Mouse (Mus musculus) liver, postnatal 0 days (tissue): ENCODE measurements around the gene Cebpg. TPM values are rescaled to one million over a fixed set of nuclear protein-coding genes. Genes with fewer than 3 reads are reported as not detected.
A peak's percentile ranks its signal among the peaks of the same experiment; 100 is the strongest.

Source experiments
- ATAC-seq: fragments of 200-750 bp; cut with Nextera tagmentation; 2 replicates; pipeline ENCODE4 v1.8.0; 2017; ENCODE audit warnings: mild to moderate bottlenecking, moderate library complexity
- DNase-seq: peaks from one replicate; pipeline ENCODE4 v3.0.0-alpha.2; 2016
- H3K27ac ChIP-seq: fragments of 300-500 bp; sonication (generic); 2 replicates; pipeline ENCODE4 v1.5.1; 2014; ENCODE audit warnings: antibody characterized with exemption, moderate library complexity, mild to moderate bottlenecking, low read depth
- H3K27me3 ChIP-seq: fragments of 300-500 bp; sonication (generic); 2 replicates; pipeline ENCODE4 v1.6.1; 2014; ENCODE audit warnings: low read length, control low read depth, mixed read lengths; ENCODE audit not compliant: insufficient read depth
- H3K36me3 ChIP-seq: fragments of 300-500 bp; sonication (generic); replicated peaks from 2 replicates; pipeline ENCODE4 v1.6.1; 2014; ENCODE audit warnings: mild to moderate bottlenecking, control low read depth, low read length, moderate library complexity, mixed read lengths; ENCODE audit not compliant: insufficient read depth
- H3K4me1 ChIP-seq: fragments of 300-500 bp; sonication (generic); 2 replicates; pipeline ENCODE4 v1.6.1; 2014; ENCODE audit warnings: antibody characterized with exemption, mild to moderate bottlenecking, control low read depth; ENCODE audit not compliant: insufficient read depth
- H3K4me2 ChIP-seq: fragments of 300-500 bp; sonication (generic); 2 replicates; pipeline ENCODE4 v1.6.1; 2014; ENCODE audit warnings: low read depth, mild to moderate bottlenecking, low read length, moderate library complexity, mixed read lengths
- H3K4me3 ChIP-seq: fragments of 300-500 bp; sonication (generic); 2 replicates; pipeline ENCODE4 v1.5.1; 2014; ENCODE audit warnings: low read depth, low read length
- H3K9ac ChIP-seq: fragments of 300-500 bp; sonication (generic); replicated peaks from 2 replicates; pipeline ENCODE4 v1.6.1; 2014; ENCODE audit warnings: mild to moderate bottlenecking, moderate library complexity
- H3K9me3 ChIP-seq: fragments of 300-500 bp; sonication (generic); 2 replicates; pipeline ENCODE4 v1.6.1; 2016; ENCODE audit warnings: mild to moderate bottlenecking, control low read depth, low read length, mixed read lengths
- CTCF ChIP-seq: sonication (generic); IDR thresholded peaks from 2 replicates; pipeline ENCODE4 v1.5.1; 2016; ENCODE audit warnings: antibody characterized with exemption, low read depth
- EP300 ChIP-seq: IDR thresholded peaks from 2 replicates; pipeline ENCODE4 v1.6.1; 2016; ENCODE audit warnings: antibody characterized with exemption, low read depth, mild to moderate bottlenecking
- WGBS: fragments of 180-500 bp; shearing (Covaris S2); extraction: QIAGEN DNeasy Blood & Tissue Kit; methylation state at CpG from one replicate; pipeline ENCODE4 v1.1.7; 2014; ENCODE audit not compliant: insufficient replicate concordance; 5-methylcytosine and 5-hydroxymethylcytosine counted together
- polyA plus RNA-seq: library from polyadenylated mRNA; unstranded; fragments of >200 nt; fragmentation: Nextera tagmentation; extraction: Ambion mirVana; gene quantifications from 2 replicates; pipeline ENCODE4 v1.2.1, GENCODE M21; 2015

Gene Cebpg
- polyA plus RNA-seq, 1 experiment from 2014 or later = 35.2 TPM

GRCm38 (mm10) chr7:35043266-35043817 lies 13.0 kb downstream of the Cebpg start:
- Histone ChIP-seq H3K4me2 (no peak overlapping the region), H3K27me3 (no peaks in the 10 kb centered on the region), H3K9ac (no peak overlapping the region), H3K9me3 (no peaks in the 10 kb centered on the region), H3K4me1 (peaks cover 20% of the 10 kb centered on the region), H3K36me3 (peaks cover 52% of the 10 kb centered on the region), H3K4me3 (no peak overlapping the region), H3K27ac (no peak overlapping the region)
- TF ChIP-seq CTCF (no peak), EP300 (no peak)
- ATAC-seq (no peak), DNase-seq (no peak)
- WGBS = 88% methylated on average over 10 of the region's 10 CpGs

GRCm38 (mm10) chr7:35042759-35043217 lies 13.6 kb downstream of the Cebpg start:
- no peaks in the 10 kb centered on the region for H3K27me3 ChIP-seq
- no peaks in the 10 kb centered on the region for H3K9me3 ChIP-seq
- H3K4me2 ChIP-seq = no peak overlapping the region
- peaks cover 48% of the 10 kb centered on the region for H3K36me3 ChIP-seq
- H3K4me3 ChIP-seq = no peak overlapping the region
- DNase-seq = no peak
- H3K9ac ChIP-seq = no peak overlapping the region
- 88% methylated on average over 5 of the region's 5 CpGs for WGBS
- no peak overlapping the region for H3K27ac ChIP-seq
- peaks cover 20% of the 10 kb centered on the region; the same call in 1 of the 2 replicates for H3K4me1 ChIP-seq
- TF ChIP-seq CTCF (no peak), EP300 (no peak)
- 0 out of 2 replicates have a peak, but pooled peaks have one; percentile 23 for ATAC-seq

GRCm38 (mm10) chr7:35042209-35042554 lies 14.2 kb downstream of the Cebpg start:
- no peaks in the 10 kb centered on the region for H3K9me3 ChIP-seq
- H3K4me3 ChIP-seq = no peak overlapping the region
- TF ChIP-seq EP300 (no peak), CTCF (no peak)
- no peak overlapping the region for H3K9ac ChIP-seq
- ATAC-seq (no peak), DNase-seq (no peak)
- peaks cover 20% of the 10 kb centered on the region; the same call in 1 of the 2 replicates for H3K4me1 ChIP-seq
- 0 out of 2 replicates have a peak overlapping the region, but pooled peaks have one; percentile 3 for H3K27ac ChIP-seq
- H3K36me3 ChIP-seq = peaks cover 48% of the 10 kb centered on the region
- H3K4me2 ChIP-seq = no peak overlapping the region
- H3K27me3 ChIP-seq = no peaks in the 10 kb centered on the region

- Histone ChIP-seq H3K36me3 (peaks cover 43% of the 10 kb centered on the region), H3K9ac (0 out of 2 replicates have a peak overlapping the region, but pooled peaks have one; percentile 3), H3K27ac (0 out of 2 replicates have a peak overlapping the region, but pooled peaks have one; percentile 3), H3K4me1 (peaks cover 14% of the 10 kb centered on the region; the same call in 1 of the 2 replicates), H3K27me3 (no peaks in the 10 kb centered on the region), H3K4me3 (no peak overlapping the region), H3K4me2 (no peak overlapping the region), H3K9me3 (no peaks in the 10 kb centered on the region)
- WGBS = 61% methylated on average over 2 of the region's 2 CpGs
- peak; percentile 48; the same call in 1 of the 2 replicates for ATAC-seq
- TF ChIP-seq EP300 (no peak), CTCF (no peak)
- DNase-seq = no peak
Measured at GRCm38 (mm10) chr7:35041286-35042208, 14.8 kb downstream of the Cebpg start.

GRCm38 (mm10) chr7:35040176-35040972 lies 16.0 kb downstream of the Cebpg start:
- H3K9ac ChIP-seq = no peak overlapping the region
- 89% methylated on average over 9 of the region's 9 CpGs for WGBS
- peaks cover 12% of the 10 kb centered on the region for H3K4me1 ChIP-seq
- H3K36me3 ChIP-seq = peaks cover 32% of the 10 kb centered on the region
- H3K27me3 ChIP-seq = no peaks in the 10 kb centered on the region
- H3K4me3 ChIP-seq = no peak overlapping the region
- ATAC-seq = no peak
- no peaks in the 10 kb centered on the region for H3K9me3 ChIP-seq
- no peak overlapping the region for H3K4me2 ChIP-seq
- no peak overlapping the region for H3K27ac ChIP-seq
- DNase-seq = no peak
- no peak for TF ChIP-seq CTCF
- no peak for TF ChIP-seq EP300
